Mouse (Mus musculus) right cerebral cortex, postnatal 10 days (tissue): ENCODE data around the gene Krt73.

Experiments used
- DNase-seq, 2 experiments: peaks; one replicate each; pipeline ENCODE4 v3.0.0; 2021; ENCODE audit warnings: low spot score in 2 of 2

Krt73 gene

GRCm38 (mm10) chr15:101802296-101802835 is at the start of gene Krt73:
TSS of gene Krt73 (minus strand) at chr15:101802346.
- DNase-seq = no peak

- DNase-seq = no peak
Observed at GRCm38 (mm10) chr15:101850694-101851093, 48.5 kb upstream of the Krt73 start, which contains the start of gene Krt1. TSS of gene Krt1 (minus strand) at chr15:101850794.

DNA sequence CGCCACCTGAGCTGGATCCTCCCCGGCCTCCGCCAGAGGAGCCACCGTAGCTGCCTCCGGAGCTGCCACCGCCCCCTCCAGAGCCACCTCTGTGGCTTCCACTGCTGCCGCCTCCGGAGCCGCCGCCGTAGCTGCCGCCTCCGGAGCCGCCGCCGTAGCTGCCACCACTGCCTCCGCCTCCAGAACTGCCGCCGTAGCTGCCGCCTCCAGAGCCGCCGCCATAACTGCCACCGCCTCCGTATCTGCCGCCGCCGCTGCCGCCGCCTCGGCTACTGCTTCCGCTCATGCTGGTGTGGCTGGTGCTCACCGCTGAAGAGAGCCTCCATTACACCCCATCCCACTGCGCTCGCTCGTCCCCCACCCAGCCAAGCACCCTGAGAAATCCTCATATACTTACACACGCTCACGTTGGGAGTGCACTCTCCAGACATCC is 43.8 kb upstream of the Krt73 start:
- peak; percentile 67 to 69 for DNase-seq

DNA sequence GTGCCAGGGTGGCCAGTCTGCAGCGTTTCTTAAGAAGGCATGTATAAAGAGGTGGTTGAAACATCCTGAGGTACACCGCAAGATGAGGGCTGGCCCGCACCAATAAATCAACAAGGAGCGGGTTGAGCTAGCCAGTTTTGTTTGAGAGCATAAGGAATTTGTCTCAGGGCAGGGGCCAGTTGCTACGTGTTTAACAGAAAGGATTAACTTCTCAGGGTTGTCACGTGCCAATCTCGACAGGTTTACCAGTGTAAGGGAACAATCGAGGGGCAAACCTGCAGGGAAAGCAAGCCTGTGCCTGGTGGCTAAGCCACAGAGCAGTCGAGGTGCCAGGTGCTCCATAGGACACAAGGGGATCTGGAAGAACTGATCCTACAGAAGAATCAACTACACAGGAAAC is 41.0 kb upstream of the Krt73 start:
- no peak for DNase-seq

- no peak for DNase-seq
Observed at GRCm38 (mm10) chr15:101834784-101835328, 32.7 kb upstream of the Krt73 start.

- no peak for DNase-seq
Observed at GRCm38 (mm10) chr15:101833131-101833530, 31.0 kb upstream of the Krt73 start.

DNA sequence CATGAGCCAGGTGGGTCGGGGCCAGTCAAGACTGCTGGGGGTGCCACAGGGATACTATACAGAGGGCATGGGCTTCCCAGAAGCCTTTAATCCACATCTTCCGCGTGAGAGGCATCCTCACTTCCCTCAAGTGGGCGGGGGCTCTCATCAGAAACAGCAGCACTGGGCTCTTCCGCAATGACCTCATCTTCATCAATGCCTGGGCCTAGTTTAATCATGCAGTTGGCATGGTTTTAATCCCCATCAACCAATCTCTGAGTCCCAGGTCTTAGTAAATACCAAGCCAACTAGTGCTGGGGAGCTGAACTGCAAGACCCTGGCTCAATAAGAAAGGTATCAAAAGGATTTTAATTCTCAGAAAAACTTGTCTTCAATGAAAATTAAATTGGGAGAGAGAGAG is 27.3 kb upstream of the Krt73 start:
- DNase-seq = no peak

GRCm38 (mm10) chr15:101821786-101822185 is 19.6 kb upstream of the Krt73 start:
- no peak for DNase-seq

DNA sequence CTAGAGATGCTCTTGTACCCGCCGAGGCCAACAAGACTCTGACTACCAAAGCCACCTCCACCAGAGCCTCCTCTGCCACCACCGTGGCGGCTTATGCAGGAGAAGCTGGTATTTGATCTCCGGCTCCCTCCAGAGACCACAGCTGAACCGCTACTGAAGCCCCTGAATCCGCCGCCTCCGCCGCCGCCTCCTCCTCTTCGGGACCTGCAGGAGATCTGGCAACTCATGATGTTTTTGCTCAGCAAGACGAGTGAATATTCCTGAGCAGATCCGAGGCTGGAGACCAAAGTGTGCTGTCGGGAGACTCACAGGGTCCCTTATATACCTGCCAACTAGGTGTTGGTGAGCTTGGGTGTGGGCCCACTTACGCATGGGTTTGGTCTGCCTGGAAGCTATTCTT is 15.7 kb upstream of the Krt73 start, which contains the start of gene Krt2:
TSS of gene Krt2 (minus strand) at position 295 of the 400 bp plus-strand sequence.
- DNase-seq = no peak

GRCm38 (mm10) chr15:101803052-101803822 is 1.1 kb upstream of the Krt73 start:
- peak; percentile 57 to 73 for DNase-seq

DNA sequence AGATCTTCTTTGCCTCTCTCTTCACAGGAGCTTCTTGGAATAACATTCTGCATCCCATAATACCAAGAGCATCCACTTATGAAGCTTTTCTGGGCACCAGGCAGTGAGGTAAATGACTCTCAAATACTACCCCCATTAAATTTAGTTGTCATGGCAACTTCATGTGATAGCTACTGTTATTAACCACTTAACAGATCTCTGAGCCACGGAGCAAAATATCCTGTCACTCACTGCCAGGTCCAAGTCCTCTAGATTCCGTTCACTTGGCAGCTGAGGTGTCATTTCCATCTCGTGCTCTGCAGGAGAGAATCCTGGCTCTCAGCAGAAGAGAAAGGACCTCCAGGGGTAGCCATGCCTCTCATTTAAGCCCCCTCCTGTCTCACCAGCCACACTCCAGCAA is 11.3 kb downstream of the Krt73 start:
- DNase-seq = no peak

GRCm38 (mm10) chr15:101786360-101786759 is 15.8 kb downstream of the Krt73 start, which contains the start of gene Krt72:
TSS of gene Krt72 (minus strand) at chr15:101786460.
- no peak for DNase-seq

DNA sequence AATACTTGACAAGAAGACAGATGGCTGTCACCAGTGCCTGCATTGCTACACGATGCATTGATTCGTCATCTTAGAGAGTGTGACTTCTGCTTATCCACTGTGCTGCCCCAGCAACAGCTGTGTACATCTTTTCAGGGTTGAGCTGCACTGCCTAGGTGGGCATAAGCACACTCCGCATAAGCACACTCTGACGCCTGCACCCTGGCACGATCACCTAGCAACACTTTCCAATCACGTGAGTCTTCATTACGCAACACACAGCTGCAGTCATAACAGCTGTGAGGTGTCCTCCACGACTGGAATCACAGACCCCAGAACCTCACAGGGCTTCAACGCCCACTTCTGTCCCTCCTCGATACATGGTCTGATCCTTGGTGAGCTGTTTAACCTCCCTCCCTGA is 28.7 kb downstream of the Krt73 start:
- no peak for DNase-seq

DNA sequence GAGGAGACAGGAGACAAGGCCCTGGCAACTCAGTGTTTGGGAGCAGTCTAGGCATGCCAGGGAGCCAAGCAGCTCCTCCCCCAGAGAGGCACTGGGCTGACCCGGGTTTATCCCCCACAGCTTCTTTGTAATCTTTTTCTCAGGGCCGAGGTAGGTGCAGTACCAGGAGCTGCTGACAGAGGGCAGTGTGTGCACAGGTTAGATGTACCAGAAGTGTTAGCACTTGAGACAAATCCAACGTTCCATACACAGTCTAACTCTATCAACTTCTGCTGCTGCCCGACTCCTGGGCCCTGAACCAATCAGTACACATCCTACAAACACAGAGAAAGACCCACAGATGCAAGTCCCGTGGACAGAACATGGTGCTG is 29.4 kb downstream of the Krt73 start:
- DNase-seq = peak; percentile 88 to 93

DNA sequence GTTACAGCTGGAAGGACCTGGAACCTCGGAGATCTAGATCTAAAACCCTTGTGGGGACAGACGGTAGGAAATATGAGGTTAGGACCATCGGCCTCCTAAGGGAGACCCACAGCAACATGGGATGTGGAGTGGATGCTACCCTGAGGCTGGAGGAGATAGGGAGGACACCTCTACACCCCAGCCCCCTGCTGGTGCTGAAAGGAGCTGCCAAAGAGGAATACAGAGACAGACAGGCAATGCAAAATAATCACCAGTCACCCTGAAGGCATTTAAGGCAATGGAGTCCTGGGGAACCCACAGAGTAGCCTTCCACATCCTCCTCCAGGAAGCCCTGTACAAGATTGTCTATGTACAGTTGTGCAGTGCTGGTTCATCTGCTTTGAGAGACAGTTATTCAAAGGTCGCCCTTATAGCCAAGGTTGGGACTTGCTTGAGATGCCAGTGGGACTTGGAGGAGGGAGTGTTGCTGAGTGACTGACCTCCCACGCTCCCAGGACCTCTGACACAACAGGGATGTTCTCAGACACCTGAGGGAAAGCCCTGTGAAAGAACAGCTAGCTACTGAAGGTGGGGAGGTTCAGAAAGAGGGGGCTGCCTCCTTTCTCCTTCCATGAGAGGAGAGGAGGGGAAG is 30.0 kb downstream of the Krt73 start:
- peak in 1 of 2 experiments; percentile 33 for DNase-seq

DNA sequence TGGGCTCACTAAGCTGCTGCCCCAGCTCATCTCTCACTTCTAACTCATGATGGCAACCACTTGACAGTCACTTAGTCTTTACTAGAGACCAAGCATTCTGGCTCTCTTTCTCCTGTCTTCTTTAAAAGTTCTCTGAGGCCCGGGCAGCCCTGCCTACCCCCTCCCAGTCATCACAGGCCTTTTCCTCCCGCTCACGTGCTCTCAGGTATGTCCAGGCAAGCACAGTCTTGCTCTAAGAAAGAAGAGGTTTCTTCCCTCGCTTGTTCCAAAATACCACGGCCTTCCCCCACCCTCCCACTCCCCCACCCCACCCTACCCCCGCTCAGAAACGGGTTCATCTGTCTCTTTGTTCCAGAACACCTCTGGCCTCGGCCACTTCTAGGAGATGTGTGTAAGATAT is 31.9 kb downstream of the Krt73 start:
- DNase-seq = no peak
